Mouse (Mus musculus): ENCODE measurements at regions not wholly inside any gene's neighbourhood (a gene's known extent, or its start where the extent isn't known, plus 50 kb on each side); places are given as distances from the start of the nearest gene placed in this dataset.

DNA sequence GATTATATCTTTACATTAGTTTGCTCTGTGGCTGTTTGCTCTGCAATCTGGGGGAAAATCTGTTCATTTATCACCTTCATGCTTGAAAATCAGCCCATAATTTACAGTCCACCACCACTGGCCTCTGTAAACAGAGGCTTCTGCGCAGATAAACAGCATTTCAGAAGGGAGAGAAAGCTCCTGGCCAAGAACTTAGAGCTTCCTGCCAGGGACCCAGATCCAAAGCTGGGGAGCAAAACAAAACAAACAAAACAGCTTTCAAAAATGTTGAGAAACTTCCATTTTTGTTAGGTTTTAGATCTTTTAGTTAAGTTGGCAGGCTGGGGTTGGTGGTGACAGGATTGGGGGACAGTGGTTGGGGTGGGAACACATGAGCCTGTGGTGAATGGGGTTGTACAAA, 666.7 kb upstream of the Kdm8 start:
- no peak for ATAC-seq (ENCODE audit: insufficient read depth, low FRiP score)
- WGBS = 62% methylated on average over 1 of the region's 1 CpGs
- no peak overlapping the region for H3K27ac ChIP-seq (ENCODE audit: low read length)

DNA sequence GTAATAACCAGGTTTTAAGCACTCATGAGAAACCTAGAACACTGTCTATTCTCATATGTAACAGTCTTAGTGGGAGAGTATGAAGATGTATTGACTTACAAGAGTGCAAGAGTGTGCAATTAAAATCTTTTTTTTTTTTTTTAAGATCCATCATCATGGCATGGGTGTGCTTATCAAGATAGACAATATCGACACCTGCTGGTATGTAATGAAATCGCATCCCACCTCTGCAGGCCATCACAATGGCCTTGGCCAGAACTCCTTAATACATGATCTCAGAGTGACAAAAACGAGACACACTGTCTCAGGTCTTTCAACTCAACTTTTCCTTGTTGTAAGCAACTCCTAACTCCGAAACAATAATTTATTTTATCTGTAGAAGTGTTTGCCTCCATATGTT, 661.7 kb upstream of the Kdm8 start:
- Histone ChIP-seq H3K4me3 (replicated peaks; ENCODE audit: low read length) (no peak overlapping the region), H3K36me3 (ENCODE audit: control insufficient read depth, insufficient read depth, low read length) (no peaks in the 10 kb centered on the region), H3K4me2 (ENCODE audit: low read depth, low read length) (no peak overlapping the region), H3K9ac (ENCODE audit: low read length) (no peak overlapping the region), H3K9me3 (replicated peaks; ENCODE audit: control insufficient read depth, low read length) (no peaks in the 10 kb centered on the region), H3K4me1 (ENCODE audit: control insufficient read depth, insufficient read depth, low read length) (no peaks in the 10 kb centered on the region), H3K27ac (ENCODE audit: low read length) (no peak overlapping the region), H3K27me3 (ENCODE audit: control insufficient read depth, insufficient read depth, low read length) (no peaks in the 10 kb centered on the region)
- WGBS = 55% methylated on average over 4 of the region's 4 CpGs
- no peak for ATAC-seq (ENCODE audit: insufficient read depth, low FRiP score)

More for the DNA sequence above, 666.7 kb upstream of the Kdm8 start:
- no peak overlapping the region for H3K4me3 ChIP-seq (replicated peaks; ENCODE audit: low read length)
- H3K4me1 ChIP-seq (ENCODE audit: control insufficient read depth, insufficient read depth, low read length) = no peaks in the 10 kb centered on the region
- H3K36me3 ChIP-seq (ENCODE audit: control insufficient read depth, insufficient read depth, low read length) = no peaks in the 10 kb centered on the region
- no peak overlapping the region for H3K4me2 ChIP-seq (ENCODE audit: low read depth, low read length)
- H3K9me3 ChIP-seq (replicated peaks; ENCODE audit: control insufficient read depth, low read length) = no peaks in the 10 kb centered on the region
- no peaks in the 10 kb centered on the region for H3K27me3 ChIP-seq (ENCODE audit: control insufficient read depth, insufficient read depth, low read length)
- H3K9ac ChIP-seq (ENCODE audit: low read length) = no peak overlapping the region

DNA sequence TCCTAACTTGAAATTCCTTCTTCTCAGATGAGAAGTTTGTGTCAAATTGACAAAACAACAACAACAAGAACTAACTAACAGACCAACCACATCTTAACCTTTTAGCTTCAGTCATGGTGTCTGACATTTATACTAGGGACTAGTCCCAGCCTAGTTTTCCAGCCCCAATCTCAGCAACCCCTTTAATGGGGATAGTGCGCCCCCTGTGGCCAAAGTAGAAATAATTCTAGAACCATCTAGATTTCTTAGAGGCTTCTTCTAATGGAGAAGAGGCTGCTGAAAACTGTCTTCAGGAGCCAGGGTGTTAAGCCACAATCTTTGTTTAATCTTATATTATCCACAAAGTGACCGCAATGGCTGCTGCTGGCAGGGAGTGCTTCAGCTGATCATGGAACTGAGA, 659.5 kb upstream of the Kdm8 start:
- 66% methylated on average over 2 of the region's 2 CpGs for WGBS
- H3K4me2 ChIP-seq (ENCODE audit: low read depth, low read length) = no peak overlapping the region
- no peak for ATAC-seq (ENCODE audit: insufficient read depth, low FRiP score)

DNA sequence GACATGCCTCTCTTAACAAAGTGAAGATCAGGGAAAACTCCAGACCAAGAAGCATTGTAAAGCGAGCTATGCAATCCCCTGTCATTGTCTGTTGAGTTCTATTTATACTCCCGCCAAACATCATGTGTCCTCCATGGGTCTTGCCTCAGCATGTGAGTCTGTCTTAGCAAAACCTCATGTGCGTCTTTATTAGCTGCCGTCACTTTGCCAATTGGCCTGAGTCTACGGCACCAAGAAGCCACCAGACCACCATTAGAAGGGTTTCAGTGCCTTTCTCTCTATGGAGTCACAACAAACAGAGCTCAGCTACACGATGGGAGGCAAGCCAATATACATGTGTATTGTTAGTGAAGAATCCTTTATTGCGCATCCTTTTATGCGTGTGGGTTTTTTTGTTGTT, 658.6 kb upstream of the Kdm8 start:
- WGBS = 88% methylated on average over 8 of the region's 8 CpGs
- Histone ChIP-seq H3K27ac (ENCODE audit: low read length) (no peak overlapping the region), H3K4me3 (replicated peaks; ENCODE audit: low read length) (no peak overlapping the region), H3K9me3 (replicated peaks; ENCODE audit: control insufficient read depth, low read length) (no peaks in the 10 kb centered on the region), H3K9ac (ENCODE audit: low read length) (no peak overlapping the region), H3K36me3 (ENCODE audit: control insufficient read depth, insufficient read depth, low read length) (no peaks in the 10 kb centered on the region), H3K4me1 (ENCODE audit: control insufficient read depth, insufficient read depth, low read length) (no peaks in the 10 kb centered on the region), H3K27me3 (ENCODE audit: control insufficient read depth, insufficient read depth, low read length) (no peaks in the 10 kb centered on the region), H3K4me2 (ENCODE audit: low read depth, low read length) (no peak overlapping the region)
- no peak for ATAC-seq (ENCODE audit: insufficient read depth, low FRiP score)

More for the DNA sequence above, 659.5 kb upstream of the Kdm8 start:
- no peaks in the 10 kb centered on the region for H3K9me3 ChIP-seq (replicated peaks; ENCODE audit: control insufficient read depth, low read length)
- H3K4me1 ChIP-seq (ENCODE audit: control insufficient read depth, insufficient read depth, low read length) = no peaks in the 10 kb centered on the region
- no peak overlapping the region for H3K9ac ChIP-seq (ENCODE audit: low read length)
- no peak overlapping the region for H3K27ac ChIP-seq (ENCODE audit: low read length)
- no peak overlapping the region for H3K4me3 ChIP-seq (replicated peaks; ENCODE audit: low read length)
- H3K27me3 ChIP-seq (ENCODE audit: control insufficient read depth, insufficient read depth, low read length) = no peaks in the 10 kb centered on the region
- no peaks in the 10 kb centered on the region for H3K36me3 ChIP-seq (ENCODE audit: control insufficient read depth, insufficient read depth, low read length)

DNA sequence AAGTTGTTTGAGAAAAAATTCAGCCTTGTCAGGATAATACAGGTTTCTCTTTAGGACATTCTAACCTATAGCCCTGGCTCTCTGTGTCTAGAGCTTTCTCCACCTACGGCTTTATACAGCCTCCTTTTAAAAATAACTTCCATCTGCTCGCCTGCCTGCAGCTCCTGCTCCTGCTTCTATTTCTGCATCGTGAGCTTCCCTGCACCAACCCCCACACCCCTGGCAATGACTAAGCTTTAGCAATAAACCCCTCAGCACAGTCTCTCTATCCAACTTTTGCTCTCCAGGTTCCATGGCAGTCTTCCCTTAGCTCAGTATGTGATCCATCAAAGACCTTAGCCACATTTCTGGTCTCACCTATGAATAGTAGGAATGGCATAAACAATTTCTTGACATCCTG, 655.7 kb upstream of the Kdm8 start:
- no peaks in the 10 kb centered on the region for H3K9me3 ChIP-seq (replicated peaks; ENCODE audit: control insufficient read depth, low read length)
- no peak; the same call in 1 of the 2 replicates for ATAC-seq (ENCODE audit: insufficient read depth, low FRiP score)
- WGBS = 57% methylated on average over 3 of the region's 3 CpGs
- no peak overlapping the region for H3K9ac ChIP-seq (ENCODE audit: low read length)
- no peak overlapping the region for H3K4me3 ChIP-seq (replicated peaks; ENCODE audit: low read length)
- no peaks in the 10 kb centered on the region for H3K36me3 ChIP-seq (ENCODE audit: control insufficient read depth, insufficient read depth, low read length)
- H3K4me1 ChIP-seq (ENCODE audit: control insufficient read depth, insufficient read depth, low read length) = no peaks in the 10 kb centered on the region
- H3K27ac ChIP-seq (ENCODE audit: low read length) = no peak overlapping the region
- H3K4me2 ChIP-seq (ENCODE audit: low read depth, low read length) = no peak overlapping the region
- H3K27me3 ChIP-seq (ENCODE audit: control insufficient read depth, insufficient read depth, low read length) = no peaks in the 10 kb centered on the region

DNA sequence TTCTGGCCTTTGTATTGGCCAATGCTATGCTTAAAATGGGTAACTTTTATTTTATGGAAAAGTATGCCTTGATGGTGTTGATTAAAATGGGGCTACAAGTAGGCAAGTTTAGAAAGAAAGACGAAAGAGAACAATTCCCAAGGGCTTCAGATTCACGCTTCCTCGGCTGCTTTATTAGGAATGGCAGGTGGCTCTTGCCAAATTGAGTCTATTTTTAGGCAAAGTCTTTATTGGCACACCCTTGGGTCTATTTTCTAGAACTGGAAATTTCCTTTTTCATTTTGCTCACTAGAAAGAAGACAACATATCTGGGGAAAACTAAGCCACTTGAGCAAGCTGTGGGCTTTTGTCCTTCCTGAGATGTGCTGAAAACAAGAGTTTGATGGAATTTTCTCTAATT, 641.4 kb upstream of the Kdm8 start:
- Histone ChIP-seq H3K4me2 (ENCODE audit: low read depth, low read length) (no peak overlapping the region), H3K27me3 (ENCODE audit: control insufficient read depth, insufficient read depth, low read length) (no peaks in the 10 kb centered on the region), H3K9me3 (replicated peaks; ENCODE audit: control insufficient read depth, low read length) (no peaks in the 10 kb centered on the region), H3K36me3 (ENCODE audit: control insufficient read depth, insufficient read depth, low read length) (no peaks in the 10 kb centered on the region), H3K27ac (ENCODE audit: low read length) (no peak overlapping the region), H3K4me1 (ENCODE audit: control insufficient read depth, insufficient read depth, low read length) (no peaks in the 10 kb centered on the region), H3K9ac (ENCODE audit: low read length) (no peak overlapping the region), H3K4me3 (replicated peaks; ENCODE audit: low read length) (no peak overlapping the region)
- ATAC-seq (ENCODE audit: insufficient read depth, low FRiP score) = no peak
- WGBS = 76% methylated on average over 3 of the region's 3 CpGs

DNA sequence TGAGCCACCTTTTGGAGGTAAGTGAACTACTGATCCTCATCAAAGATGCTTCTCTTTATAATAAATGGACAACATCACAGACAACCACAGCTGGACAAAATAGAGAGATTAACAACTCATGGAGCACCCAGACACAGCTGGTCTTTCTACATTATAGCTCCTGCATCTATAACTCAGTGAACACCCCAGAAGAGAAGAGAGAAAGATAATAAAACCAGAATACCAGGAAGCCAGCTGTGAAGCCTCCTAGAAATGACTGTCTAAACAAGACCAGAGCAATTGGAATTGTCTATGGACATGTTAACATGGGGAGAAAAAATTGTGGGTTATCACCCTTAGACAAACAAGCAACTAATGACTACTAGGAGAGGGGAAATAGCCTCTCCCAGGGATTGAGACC, 609.8 kb upstream of the Kdm8 start:
- Histone ChIP-seq H3K9ac (ENCODE audit: low read length) (no peak overlapping the region), H3K27ac (ENCODE audit: low read length) (no peak overlapping the region), H3K9me3 (replicated peaks; ENCODE audit: control insufficient read depth, low read length) (no peaks in the 10 kb centered on the region), H3K4me2 (ENCODE audit: low read depth, low read length) (no peak overlapping the region), H3K27me3 (ENCODE audit: control insufficient read depth, insufficient read depth, low read length) (no peaks in the 10 kb centered on the region), H3K36me3 (ENCODE audit: control insufficient read depth, insufficient read depth, low read length) (no peaks in the 10 kb centered on the region), H3K4me1 (ENCODE audit: control insufficient read depth, insufficient read depth, low read length) (no peaks in the 10 kb centered on the region), H3K4me3 (replicated peaks; ENCODE audit: low read length) (no peak overlapping the region)
- ATAC-seq (ENCODE audit: insufficient read depth, low FRiP score) = no peak

DNA sequence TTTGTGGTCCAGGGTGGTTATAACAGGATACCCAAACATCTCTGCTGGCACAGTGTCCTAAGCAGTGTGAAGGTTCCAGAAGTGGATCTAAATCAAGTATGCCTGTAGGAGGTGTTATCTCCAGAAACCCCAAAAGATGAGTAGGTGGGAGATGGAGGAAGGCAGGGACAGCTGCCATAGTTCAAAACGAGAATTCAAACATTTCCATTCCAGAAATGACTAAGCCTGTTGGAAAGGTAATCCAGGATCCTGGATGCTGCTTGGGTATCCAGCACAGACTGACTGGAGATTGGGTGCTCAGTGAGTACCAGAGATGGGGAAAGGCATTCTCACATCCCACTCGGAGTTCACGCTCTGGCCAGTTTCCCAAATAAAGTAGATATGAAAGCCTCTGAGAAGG, 607.9 kb upstream of the Kdm8 start:
- no peaks in the 10 kb centered on the region for H3K27me3 ChIP-seq (ENCODE audit: control insufficient read depth, insufficient read depth, low read length)
- WGBS = 84% methylated on average over 3 of the region's 3 CpGs
- no peaks in the 10 kb centered on the region for H3K36me3 ChIP-seq (ENCODE audit: control insufficient read depth, insufficient read depth, low read length)
- H3K27ac ChIP-seq (ENCODE audit: low read length) = no peak overlapping the region
- no peak overlapping the region for H3K4me2 ChIP-seq (ENCODE audit: low read depth, low read length)
- no peaks in the 10 kb centered on the region for H3K4me1 ChIP-seq (ENCODE audit: control insufficient read depth, insufficient read depth, low read length)
- no peaks in the 10 kb centered on the region for H3K9me3 ChIP-seq (replicated peaks; ENCODE audit: control insufficient read depth, low read length)
- no peak overlapping the region for H3K9ac ChIP-seq (ENCODE audit: low read length)
- no peak overlapping the region for H3K4me3 ChIP-seq (replicated peaks; ENCODE audit: low read length)
- ATAC-seq (ENCODE audit: insufficient read depth, low FRiP score) = no peak

DNA sequence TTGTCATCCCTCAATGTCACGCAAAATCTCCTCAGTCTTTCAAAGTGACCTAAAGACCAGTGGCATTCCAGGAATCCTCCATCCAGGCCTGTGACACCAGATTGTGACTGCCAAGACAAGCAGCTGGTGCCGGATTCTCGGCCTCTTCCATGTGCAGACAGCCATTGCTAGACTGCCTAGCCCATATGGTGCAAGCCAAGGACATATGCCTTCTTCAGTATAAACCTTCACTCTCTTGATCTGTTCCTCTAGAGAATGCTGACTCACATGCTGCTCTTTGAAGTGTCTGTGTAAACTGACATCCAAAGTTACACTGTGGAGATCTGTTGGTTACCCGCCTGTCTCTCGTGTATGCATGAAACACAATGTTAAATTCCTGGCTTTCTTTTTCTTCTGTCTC, 589.4 kb upstream of the Kdm8 start:
- Histone ChIP-seq H3K4me1 (ENCODE audit: control insufficient read depth, insufficient read depth, low read length) (no peaks in the 10 kb centered on the region), H3K27ac (ENCODE audit: low read length) (no peak overlapping the region), H3K4me3 (replicated peaks; ENCODE audit: low read length) (no peak overlapping the region), H3K9me3 (replicated peaks; ENCODE audit: control insufficient read depth, low read length) (no peaks in the 10 kb centered on the region), H3K27me3 (ENCODE audit: control insufficient read depth, insufficient read depth, low read length) (no peaks in the 10 kb centered on the region), H3K4me2 (ENCODE audit: low read depth, low read length) (no peak overlapping the region), H3K36me3 (ENCODE audit: control insufficient read depth, insufficient read depth, low read length) (no peaks in the 10 kb centered on the region), H3K9ac (ENCODE audit: low read length) (no peak overlapping the region)
- no peak for ATAC-seq (ENCODE audit: insufficient read depth, low FRiP score)
- 74% methylated on average over 5 of the region's 5 CpGs for WGBS

DNA sequence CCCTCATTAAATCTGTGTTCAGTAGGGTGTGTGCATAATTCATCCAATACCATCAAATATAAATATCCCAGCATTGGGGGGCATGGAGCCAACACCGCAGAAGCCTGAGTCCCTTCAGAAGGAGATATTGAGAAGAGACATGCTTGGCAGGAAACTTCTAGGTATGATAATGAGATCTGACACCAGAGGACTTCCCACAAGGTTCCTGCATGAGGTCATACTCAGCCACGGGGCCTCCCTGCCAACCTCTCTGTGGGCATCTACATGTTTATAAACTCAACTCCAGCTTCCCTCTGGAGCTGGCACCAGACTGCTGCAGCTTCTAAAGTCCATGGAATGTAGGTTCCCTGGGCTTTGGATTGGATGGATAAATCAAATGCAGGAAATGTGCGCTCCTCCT, 587.4 kb upstream of the Kdm8 start:
- no peaks in the 10 kb centered on the region for H3K9me3 ChIP-seq (replicated peaks; ENCODE audit: control insufficient read depth, low read length)
- no peak overlapping the region for H3K9ac ChIP-seq (ENCODE audit: low read length)
- H3K36me3 ChIP-seq (ENCODE audit: control insufficient read depth, insufficient read depth, low read length) = no peaks in the 10 kb centered on the region
- H3K4me1 ChIP-seq (ENCODE audit: control insufficient read depth, insufficient read depth, low read length) = no peaks in the 10 kb centered on the region
- H3K27ac ChIP-seq (ENCODE audit: low read length) = no peak overlapping the region
- 76% methylated on average over 3 of the region's 3 CpGs for WGBS
- H3K4me3 ChIP-seq (replicated peaks; ENCODE audit: low read length) = no peak overlapping the region
- ATAC-seq (ENCODE audit: insufficient read depth, low FRiP score) = no peak
- H3K4me2 ChIP-seq (ENCODE audit: low read depth, low read length) = no peak overlapping the region
- H3K27me3 ChIP-seq (ENCODE audit: control insufficient read depth, insufficient read depth, low read length) = no peaks in the 10 kb centered on the region

Data from stomach, embryonic 16.5 days (tissue).